Mouse (Mus musculus) Muller cell, postnatal 12 days (primary cell): ENCODE measurements at regions not wholly inside any gene's neighbourhood (a gene's known extent, or its start where the extent isn't known, plus 50 kb on each side); places are given as distances from the start of the nearest gene placed in this dataset.

Source experiments
- DNase-seq: peaks from one replicate; pipeline ENCODE4 v3.0.0-alpha.2; 2015; ENCODE audit errors: inconsistent ontology term

DNA sequence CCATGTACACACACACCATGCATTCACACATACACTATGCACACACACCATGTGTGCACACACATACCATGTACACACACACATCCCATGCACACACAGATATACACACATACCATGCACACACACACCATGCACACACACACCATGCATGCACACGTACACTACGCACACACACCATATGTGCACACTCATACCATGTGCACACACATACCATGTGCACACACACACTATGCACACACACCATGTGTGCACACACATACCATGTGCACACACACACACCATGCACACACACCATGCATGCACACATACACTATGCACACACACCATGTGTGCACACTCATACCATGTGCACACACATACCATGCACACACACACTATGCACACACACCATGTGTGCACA is 87.1 kb upstream of the Tmem150c start:
- DNase-seq = no peak

DNA sequence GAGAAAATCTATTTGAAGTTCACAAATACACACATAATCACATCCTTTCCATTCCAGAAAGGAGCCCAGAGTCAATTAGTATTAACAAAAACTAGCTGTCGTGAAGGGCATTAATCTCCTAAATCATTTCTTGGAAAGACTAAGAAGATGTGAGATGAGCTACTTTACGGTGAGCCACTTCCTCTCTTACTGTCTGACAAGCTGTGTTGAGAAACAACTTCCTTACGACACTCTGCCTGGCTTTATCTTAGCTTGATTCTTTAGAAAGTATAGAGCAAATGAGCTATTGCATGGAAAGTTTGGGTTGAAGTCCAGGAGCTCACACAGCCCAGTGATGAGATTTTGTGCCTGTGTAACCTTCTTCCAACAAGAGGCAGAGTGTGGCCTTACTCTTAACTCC is 85.2 kb upstream of the Tmem150c start:
- DNase-seq = no peak

DNA sequence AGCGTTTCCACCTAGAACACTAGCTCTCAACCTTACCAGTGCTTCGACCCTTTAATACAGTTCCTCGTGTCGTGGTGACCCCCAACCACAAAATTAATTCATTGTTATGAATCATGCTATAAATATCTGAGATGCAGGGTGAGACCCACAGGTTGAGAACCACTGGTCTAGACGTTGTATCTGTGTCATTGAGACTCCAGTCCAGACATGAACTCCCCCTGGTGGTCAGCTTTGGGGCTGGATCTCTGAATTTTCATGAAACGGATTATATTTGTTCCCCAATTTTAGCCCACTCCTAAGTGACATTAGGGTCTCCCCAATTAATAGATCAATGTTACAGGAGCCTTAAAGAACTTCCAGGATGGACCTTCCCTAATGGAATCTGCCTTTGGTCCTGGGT is 81.3 kb upstream of the Tmem150c start:
- DNase-seq = peak; percentile 28

DNA sequence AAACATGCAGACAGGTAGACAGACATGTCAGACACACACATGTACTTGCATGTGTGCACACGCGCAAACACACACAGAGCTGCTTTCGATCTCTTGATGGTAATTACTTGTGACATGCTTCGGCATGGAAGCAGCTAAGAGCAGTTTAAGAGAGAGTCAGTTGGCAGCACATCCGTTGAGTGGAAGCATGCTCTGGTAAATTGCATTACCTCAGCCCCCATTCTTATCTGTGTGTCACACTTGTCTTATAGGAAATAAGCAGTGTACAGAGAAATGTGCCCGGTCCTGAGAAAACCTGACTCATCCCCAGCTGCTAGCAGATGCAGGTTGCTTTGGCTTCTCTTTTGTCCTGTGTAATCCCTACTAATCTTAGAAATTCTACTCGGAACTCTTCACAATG is 80.0 kb upstream of the Tmem150c start:
- peak; percentile 24 for DNase-seq

DNA sequence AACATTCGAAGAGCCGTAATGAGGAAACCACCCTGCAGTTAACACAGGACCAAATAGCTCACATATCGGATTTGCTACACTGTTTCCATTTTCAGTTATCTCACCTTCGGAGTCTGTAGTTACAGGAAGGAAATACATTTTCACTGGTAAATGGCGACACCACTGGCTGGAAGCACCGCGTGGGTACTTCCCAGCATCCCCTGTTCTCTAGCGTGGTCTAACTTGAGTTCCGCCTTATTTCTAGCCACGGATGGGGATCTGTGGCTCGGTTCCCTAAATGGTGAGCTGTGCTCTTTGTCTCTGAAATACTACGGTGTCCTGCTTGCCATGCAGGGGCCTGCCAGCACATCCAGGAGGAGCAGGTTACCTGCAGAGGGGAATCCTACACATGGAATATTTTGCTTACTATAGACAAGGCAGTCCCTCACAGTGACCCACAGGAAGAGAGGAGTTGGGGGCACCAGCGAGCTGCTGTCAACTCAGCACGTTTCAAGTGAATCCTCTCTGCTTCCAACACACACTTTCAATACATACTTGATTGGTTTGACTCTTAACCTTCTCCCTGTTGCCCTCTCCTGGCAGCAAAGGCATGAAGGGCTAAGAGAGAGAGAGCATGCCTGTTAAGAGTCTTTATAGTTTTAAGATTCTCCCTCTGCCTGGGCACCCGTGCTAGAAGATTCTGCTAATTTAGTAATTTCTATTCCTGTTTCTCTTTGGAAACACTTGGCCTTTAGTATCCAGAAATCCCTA is 78.9 kb upstream of the Tmem150c start:
- DNase-seq = no peak

DNA sequence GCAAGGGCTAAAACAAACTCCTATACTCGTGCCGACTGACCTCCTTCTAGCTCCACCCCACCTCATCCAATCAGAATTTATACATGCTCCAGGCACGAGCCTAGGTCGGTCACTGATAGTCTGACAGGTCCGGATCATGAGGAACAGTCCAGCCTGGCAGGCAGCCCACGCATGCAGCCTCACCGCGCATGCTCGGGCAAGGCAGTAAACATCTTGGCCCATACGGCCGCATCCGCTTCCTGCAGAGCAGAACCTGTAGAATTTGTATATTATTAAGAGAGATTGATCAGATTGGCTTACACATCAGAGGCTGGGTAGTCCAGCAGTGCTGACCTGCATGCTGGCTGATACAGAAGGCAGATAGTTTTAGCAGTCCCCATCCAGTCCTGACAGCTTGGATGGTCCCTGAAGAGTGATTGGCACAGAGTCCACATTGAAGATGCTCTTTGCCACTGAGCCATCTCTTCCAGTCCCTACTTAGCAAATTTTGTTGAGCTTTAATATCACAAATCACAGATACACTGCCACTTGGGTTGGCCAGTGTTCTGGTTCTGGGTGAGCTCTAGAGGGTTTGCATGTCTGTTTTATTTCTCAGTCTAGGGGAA is 78.2 kb upstream of the Tmem150c start:
- no peak for DNase-seq

DNA sequence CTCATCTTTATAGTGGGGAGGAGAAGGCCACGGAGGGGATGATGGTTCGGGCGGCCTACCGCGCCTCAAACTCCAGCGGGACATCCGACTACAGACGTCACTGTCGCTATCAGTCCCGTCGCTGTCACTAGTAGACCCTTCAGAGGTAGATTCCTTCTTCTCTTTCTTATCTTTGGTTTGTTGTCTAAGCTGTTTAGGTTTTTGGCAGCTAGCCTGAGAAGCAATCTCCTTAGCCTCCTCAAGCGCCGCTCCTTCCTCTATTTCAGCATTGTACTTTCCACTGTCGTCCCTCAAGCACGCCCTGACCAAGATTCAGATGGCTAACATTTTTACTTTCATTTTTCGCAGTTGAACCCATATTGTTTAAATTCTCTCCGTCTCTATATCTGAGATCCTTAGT is 76.7 kb upstream of the Tmem150c start:
- DNase-seq = no peak

DNA sequence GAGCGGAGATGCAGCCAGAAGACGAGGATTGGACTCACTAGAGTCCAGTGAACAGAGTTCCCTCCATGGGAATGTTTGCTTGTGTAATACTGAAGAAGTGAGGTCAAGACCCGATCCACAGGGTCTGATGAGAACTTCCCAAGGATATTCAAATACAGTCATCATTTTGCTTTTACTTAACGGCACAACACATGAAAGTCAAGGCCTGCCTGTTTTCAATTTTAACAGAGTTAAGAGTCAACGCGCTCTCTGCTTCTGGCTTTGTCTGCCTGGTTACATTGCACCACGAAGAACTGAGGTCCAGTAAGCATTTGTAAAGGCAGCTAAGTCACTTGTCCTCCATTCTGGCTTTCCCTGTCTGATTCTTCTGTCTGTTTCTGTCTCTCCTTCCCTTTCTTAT is 72.5 kb upstream of the Tmem150c start:
- DNase-seq = no peak

DNA sequence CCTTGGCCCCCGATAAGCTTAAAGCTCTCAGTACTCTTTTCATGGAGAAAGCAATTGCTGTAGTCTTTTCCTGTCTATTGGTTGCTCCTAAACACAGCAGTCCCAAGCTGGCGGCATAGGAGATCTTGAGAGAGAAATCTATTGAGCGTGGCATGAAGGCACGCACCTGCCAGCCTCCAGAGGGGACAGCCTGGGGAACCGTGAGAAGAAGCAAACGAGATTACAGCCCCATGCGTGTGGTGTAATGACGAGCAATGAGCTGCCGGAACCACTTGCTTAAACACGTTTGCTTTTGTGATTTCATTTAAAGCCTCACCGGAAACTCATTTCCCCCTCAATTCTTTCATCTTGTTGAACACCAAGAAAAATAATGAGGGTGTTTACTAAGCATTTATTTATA is 72.0 kb upstream of the Tmem150c start:
- no peak for DNase-seq

DNA sequence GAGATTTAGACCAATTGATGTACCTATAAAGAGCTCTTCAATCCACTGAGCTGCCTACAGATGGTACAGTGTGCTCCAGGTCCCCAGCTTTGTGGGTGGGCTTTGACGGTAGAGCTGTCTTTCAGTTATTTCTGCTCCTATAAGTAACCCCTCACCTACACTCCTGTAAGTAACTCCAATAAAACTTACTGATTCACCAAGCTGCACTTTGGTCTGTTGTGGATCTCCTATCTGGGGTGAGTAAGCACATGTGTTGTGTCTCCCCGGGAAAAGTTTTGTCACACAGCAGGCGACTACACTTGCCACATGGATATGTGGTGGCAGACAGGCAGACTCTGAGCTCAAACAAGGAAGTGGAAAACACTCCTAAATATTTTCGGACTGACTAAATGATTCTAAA is 70.4 kb upstream of the Tmem150c start:
- no peak for DNase-seq

DNA sequence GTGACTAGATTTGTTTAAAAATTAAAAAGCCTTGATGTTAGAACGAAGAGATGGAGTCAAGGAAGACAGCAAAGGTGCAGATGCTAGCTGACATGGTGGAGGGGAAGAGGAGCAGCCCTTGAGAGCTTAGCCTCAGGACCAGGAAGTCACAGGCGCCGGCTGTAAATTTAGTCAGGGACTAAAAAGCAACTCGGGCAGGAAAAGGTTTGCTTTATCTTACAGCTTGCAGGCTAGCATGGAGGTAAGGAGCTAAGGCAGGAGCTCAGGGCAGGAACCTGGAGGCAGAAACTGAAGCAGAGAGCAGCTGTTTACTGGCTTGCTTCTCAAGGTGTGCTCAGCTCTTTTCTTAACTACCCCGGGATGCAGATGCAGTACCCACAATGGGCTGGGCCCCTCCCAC is 68.3 kb upstream of the Tmem150c start:
- DNase-seq = no peak

DNA sequence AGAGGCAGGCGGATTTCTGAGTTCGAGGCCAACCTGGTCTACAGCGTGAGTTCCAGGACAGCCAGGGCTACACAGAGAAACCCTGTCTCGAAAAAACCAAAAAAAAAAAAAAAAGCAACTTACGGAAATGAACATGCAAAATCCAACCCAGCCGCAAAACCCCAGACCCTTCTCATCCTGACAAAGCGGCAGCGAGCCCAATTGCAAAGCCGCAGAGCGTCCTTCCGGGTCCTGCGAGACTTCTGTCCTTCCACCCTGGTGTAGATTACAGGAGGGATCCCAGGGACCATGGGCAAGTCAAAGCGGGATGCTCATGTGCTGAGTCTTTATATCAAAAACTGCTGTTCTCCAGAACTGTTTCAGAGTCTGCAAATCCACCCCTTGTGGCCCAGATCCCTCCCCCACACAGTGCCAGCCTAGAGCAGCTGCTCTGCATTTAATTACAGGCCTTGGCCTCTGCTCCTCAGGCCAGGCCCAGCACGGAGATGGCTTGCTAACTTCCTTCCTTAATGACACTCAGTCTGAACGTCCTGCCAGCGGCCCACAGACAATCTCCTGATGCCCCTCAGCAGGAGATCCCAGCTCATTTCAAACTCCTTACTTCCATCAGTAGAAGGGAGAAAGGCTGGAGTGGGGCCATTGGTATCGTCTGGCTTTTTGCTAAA is 67.1 kb upstream of the Tmem150c start:
- DNase-seq = no peak

DNA sequence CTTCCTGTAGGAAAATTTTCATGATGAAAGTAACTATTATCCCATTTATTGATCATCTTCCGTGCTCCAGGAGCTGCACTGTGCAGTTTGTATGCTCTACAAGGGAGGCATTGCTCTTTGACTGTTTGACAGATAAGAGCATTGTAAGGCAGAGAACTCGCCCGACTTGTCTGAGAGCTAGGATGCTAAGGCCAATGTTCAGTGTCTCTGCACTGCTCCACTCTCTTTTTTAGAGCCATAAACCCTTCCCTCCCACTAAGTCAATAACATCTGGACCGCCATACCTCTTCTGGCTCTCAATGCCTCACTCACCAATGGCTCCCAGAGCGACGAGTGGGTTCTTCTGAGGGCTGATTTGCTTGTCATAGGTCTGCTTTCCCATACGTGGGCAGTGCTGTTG is 65.9 kb upstream of the Tmem150c start:
- DNase-seq = no peak

DNA sequence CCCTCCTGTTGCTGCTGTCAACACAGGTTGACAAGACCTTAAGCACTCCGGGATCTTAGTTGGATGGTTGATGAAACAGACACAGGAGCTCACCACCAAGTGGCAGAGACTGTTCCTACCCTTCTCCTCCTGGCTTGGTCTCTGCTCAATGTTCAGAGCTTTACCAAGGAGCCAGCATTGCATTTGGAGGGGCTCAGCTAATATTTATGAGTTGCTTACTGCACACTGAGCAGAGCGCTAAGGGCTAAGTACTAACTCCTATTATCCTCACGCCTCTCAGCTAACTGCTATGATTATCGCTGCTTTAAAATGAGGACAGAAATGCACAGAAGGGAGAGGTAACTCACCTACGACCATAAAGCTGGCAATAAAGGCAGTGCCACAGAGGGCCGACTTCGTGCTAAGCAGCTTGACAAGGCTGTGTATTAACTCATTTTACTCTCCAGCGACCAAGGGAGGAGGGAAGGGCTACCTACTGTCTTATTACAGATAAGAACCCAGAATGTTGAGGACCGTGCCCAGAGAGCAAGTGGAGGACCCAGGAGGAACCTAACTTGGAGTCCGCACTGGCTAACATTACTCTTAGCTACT is 65.3 kb upstream of the Tmem150c start:
- no peak for DNase-seq

DNA sequence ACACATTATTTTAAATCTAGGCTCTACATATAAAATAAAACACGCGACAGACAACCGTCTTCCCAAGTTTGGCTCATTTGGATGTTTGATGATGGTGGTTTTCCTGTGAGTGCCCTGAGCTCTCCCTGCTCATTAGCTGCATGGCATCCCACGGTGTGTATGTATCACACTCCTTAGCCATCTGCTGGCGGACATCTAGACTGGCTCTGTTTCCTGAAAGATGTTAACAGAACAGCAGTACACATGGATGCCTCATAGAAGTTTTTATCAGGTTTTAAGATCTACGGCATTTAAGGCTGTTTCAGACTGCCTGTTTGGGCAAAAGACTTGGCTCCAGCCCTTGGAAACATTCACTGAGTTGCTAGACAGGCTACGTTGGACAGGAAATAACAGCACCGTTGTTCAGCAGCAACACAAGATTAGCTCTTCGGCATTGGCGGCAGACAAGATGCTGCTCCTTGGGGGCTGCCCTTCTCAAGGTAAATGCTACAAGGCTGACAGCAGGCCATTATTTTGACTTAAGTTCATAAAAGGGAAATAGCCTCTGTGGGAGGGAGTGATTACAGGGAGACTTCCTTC is 61.5 kb upstream of the Tmem150c start:
- no peak for DNase-seq

DNA sequence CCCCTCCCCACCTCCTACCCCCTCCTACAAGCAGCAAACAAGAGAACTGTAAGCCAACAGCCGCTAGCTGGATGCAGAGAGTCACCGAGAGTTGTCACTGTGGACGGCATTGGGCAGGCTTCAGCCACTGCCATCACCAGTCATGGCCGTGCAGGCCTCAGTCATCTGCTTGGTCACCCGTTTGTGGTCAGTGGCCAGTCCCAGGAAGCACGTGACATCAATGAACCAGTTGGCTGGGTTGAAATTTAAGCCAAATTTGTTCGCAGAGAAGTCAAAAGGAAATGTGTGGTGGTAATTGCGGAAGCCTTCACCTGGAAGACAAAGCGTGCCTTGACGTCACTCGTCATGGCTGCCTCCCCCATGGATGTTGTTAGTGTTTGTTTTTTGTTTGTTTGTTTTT is 60.7 kb upstream of the Tmem150c start:
- no peak for DNase-seq

DNA sequence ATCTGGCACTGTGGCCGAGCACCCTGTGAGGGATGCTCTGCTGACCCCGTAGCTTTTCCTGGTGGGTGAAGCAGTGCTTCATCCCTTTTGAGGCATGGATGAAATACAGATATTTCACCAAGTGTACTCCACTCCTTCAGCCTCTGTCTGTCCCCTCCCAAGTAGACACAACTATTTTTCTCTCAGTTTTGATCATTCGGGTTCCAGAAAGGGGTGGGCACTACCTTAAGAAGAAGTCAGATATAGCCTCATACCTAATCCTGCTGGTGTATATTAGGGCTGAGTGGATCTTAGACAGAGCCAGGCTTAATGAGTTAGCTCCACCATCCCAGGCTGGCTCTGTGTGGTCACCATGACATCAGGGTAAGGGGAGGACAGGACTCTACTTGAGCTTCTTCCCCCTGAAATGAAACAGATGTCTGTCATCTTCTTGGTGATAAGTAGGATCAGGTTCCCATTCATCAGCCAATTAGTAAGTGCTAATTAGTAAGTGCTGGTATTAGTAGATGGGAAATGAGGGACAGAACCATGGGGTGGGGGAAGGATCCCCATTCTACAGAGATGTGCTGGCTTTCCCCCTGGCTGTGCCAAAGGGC is 58.7 kb upstream of the Tmem150c start:
- no peak for DNase-seq

DNA sequence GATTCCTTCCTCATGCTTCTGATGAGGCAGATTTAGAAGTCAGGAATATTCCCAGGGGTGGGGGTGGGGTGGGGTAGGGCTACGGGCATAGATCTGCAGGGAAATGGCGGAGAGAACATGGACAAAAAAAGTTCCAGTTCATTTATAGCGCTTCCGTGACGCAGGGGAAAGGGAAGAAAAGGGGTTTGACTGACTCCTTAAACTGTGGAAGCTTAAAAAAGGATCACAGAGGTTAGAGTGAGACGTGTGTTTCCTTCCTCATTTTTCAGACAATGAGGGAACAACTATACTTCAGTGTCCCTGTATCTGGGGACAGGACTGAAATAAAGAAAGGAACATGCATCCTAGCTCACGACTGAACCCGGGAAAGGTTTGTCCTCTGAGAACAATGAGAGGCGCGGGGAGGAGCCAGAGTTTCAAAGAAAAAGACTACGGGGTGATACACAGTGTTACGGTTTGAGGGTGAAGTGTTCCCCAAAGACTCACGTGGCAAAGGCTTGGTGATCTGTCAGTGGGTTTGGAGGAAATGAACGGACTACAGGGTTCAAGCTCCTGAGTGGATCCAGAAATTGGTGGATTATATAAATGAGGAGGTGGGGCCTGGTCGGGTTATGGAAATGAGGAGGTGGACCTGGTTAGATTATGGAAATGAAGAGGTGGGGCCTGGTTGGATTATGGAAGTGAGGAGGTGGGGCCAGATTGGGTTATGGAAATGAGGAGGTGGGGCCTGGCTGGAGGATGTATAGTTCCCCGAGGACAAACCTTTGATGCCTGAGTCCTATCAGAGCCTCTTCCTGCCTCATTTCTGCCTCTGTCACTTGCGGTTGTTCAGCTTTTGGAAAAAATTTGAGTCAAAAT is 57.8 kb upstream of the Tmem150c start:
- no peak for DNase-seq

DNA sequence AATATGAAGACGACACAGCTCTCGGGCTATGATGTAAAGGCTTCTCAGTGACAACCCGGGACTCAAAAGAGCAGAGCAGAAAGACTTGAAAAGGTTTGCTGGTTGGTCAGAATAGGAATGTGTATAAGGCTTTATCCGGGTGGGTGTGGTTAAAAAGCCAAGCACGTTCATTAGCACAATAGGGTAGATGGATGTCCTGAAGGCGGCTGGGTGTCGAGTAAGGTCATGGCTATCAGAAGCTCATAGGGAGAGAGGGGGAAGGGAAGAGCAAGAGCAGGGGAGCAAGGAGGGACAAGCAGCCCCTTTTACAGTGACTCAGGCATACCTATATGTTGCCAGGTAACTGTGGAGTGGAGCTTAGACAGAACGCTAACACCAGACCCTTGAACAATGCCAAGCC is 54.3 kb upstream of the Tmem150c start:
- DNase-seq = no peak

DNA sequence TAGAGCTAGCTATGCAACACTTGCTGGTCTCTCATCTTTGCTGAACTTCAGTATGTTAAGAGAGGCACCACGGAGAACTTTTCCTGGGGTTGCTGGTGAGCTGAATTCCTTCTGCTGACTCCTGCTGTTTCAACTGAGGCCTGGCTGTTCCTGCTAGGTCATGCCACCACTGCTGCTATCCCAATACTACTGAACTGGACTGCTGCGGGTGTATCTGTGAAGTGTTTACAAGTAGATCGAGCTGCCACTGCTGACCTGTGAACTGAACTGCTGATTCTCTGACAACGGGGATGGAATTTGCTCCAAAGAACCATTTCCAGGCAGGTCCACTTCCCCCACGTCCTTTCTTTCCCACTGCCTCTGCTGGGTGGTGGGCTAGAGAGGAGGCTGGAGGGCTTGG is 51.1 kb upstream of the Tmem150c start:
- DNase-seq = no peak
